Mouse (Mus musculus) heart, postnatal 0 days (tissue): ENCODE data around the gene Dnajb12.

Experiments
- CTCF ChIP-seq: IDR thresholded peaks from 2 replicates; pipeline ENCODE4 v1.5.1; 2016; ENCODE audit warnings: antibody characterized with exemption, control low read depth, low read depth
- EP300 ChIP-seq: IDR thresholded peaks from 2 replicates; pipeline ENCODE4 v1.6.1; 2016; ENCODE audit warnings: antibody characterized with exemption, low read depth

GRCm38 (mm10) chr10:59829886-59830285 lies 49.5 kb upstream of the Dnajb12 start:
- TF ChIP-seq CTCF (no peak), EP300 (no peak)
